Mouse (Mus musculus) testis, adult 2 months (tissue): ENCODE measurements around the gene Adgrv1.

Source experiments
- CTCF ChIP-seq: fragments of 200-500 bp; IDR thresholded peaks from 2 replicates; pipeline ENCODE4 v1.5.1; 2012; ENCODE audit warnings: low read depth, mild to moderate bottlenecking, inconsistent platforms, low read length, moderate library complexity; ENCODE audit not compliant: control insufficient read depth, insufficient read depth, insufficient replicate concordance
- POLR2A ChIP-seq: fragments of 200-500 bp; IDR thresholded peaks from 2 replicates; pipeline ENCODE4 v1.6.1; 2012; ENCODE audit warnings: low read depth, mild to moderate bottlenecking, inconsistent platforms, low read length, moderate library complexity; ENCODE audit not compliant: control insufficient read depth

DNA sequence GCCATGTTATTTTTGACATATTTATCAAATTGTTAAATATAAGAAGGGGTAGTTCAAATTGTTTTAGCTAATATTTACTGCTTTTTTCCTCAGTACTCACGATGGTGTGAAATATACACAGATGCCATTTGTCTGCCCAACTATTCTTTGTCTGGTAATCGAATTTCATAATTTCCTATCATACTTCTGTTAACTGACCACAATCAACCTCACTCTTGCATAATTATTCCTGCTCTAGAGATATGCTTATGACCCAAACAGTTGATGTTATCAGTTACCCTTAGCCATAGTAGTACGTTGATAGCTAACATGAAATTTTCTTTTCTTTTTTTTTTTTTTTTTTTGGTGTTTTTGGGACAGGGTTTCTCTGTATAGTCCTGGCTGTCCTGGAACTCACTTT is 393.5 kb downstream of the Adgrv1 start:
- no peak for TF ChIP-seq POLR2A
- TF ChIP-seq CTCF = no peak
